Mouse (Mus musculus) midbrain, embryonic 14.5 days (tissue): Measurements from ENCODE around the gene Pcsk1. TPM values are rescaled to one million over a fixed set of nuclear protein-coding genes. Genes with fewer than 3 reads are reported as not detected.

Source experiments
- ATAC-seq: fragments of 200-750 bp; cut with Nextera tagmentation; 2 replicates; pipeline ENCODE4 v1.8.0; 2017; ENCODE audit warnings: moderate number of reproducible peaks, moderate library complexity; ENCODE audit not compliant: low FRiP score, low TSS enrichment
- DNase-seq: peaks from one replicate; pipeline ENCODE4 v3.0.0-alpha.2; 2015
- H3K27ac ChIP-seq: fragments of 300-500 bp; sonication (generic); replicated peaks from 2 replicates; pipeline ENCODE4 v1.5.1; 2014; ENCODE audit warnings: mild to moderate bottlenecking, low read depth, low read length, moderate library complexity
- H3K27me3 ChIP-seq: fragments of 300-500 bp; sonication (generic); 2 replicates; pipeline ENCODE4 v1.6.1; 2014; ENCODE audit warnings: low read length, control low read depth, mixed read lengths; ENCODE audit not compliant: control insufficient read depth, insufficient read depth
- H3K36me3 ChIP-seq: fragments of 300-500 bp; sonication (generic); 2 replicates; pipeline ENCODE4 v1.6.1; 2014; ENCODE audit warnings: low read length, control low read depth; ENCODE audit not compliant: control insufficient read depth, insufficient read depth
- H3K4me1 ChIP-seq: fragments of 300-500 bp; sonication (generic); 2 replicates; pipeline ENCODE4 v1.6.1; 2014; ENCODE audit warnings: mild to moderate bottlenecking, antibody characterized with exemption, low read length, control low read depth; ENCODE audit not compliant: control insufficient read depth, insufficient read depth
- H3K4me2 ChIP-seq: fragments of 300-500 bp; sonication (generic); 2 replicates; pipeline ENCODE4 v1.6.1; 2014; ENCODE audit warnings: mild to moderate bottlenecking, low read length, moderate library complexity
- H3K4me3 ChIP-seq: fragments of 300-500 bp; sonication (generic); replicated peaks from 2 replicates; pipeline ENCODE4 v1.5.1; 2014; ENCODE audit warnings: low read depth, low read length
- H3K9ac ChIP-seq: fragments of 300-500 bp; sonication (generic); replicated peaks from 2 replicates; pipeline ENCODE4 v1.6.1; 2014; ENCODE audit warnings: mild to moderate bottlenecking, low read length, moderate library complexity
- H3K9me3 ChIP-seq: fragments of 300-500 bp; sonication (generic); 2 replicates; pipeline ENCODE4 v1.6.1; 2016; ENCODE audit warnings: low read length, control low read depth, mixed read lengths; ENCODE audit not compliant: control insufficient read depth
- WGBS: fragments of 180-500 bp; shearing (Covaris S2); extraction: QIAGEN DNeasy Blood & Tissue Kit; methylation state at CpG from one replicate; pipeline ENCODE4 v1.1.7; 2014; 5-methylcytosine and 5-hydroxymethylcytosine counted together
- polyA plus RNA-seq: library from polyadenylated mRNA; unstranded; fragments of >200 nt; fragmentation: Nextera tagmentation; extraction: Ambion mirVana; gene quantifications from 2 replicates; pipeline ENCODE4 v1.2.1, GENCODE M21; 2014

Pcsk1 gene
- 2.5 and 2.6 TPM in 2 replicates for polyA plus RNA-seq

GRCm38 (mm10) chr13:75089721-75090410 lies at the start of gene Pcsk1:
TSS of gene Pcsk1 (plus strand) at chr13:75089826.
- H3K4me3 ChIP-seq, result peak within 1 kb of the TSS; percentile 49
- H3K4me2 ChIP-seq, result peak within 1 kb of the TSS; percentile 84
- no peaks in the 10 kb centered on the region for H3K9me3 ChIP-seq
- H3K9ac ChIP-seq, result peak within 1 kb of the TSS; percentile 51
- no peak within 1 kb of the TSS for H3K27ac ChIP-seq
- ATAC-seq (peak; percentile 73), DNase-seq (peak; percentile 68)
- H3K36me3 ChIP-seq, result no peaks in the 10 kb centered on the region
- H3K4me1 ChIP-seq, result 0 out of 2 replicates have a peak, but pooled peaks cover 2% of the 10 kb centered on the region
- H3K27me3 ChIP-seq, result no peaks in the 10 kb centered on the region; the same call in 1 of the 2 replicates
- under 1% methylated on average over 28 of the region's 28 CpGs for WGBS

- no peaks in the 10 kb centered on the region for H3K9me3 ChIP-seq
- H3K9ac ChIP-seq, result no peak overlapping the region
- no peak for DNase-seq
- no peaks in the 10 kb centered on the region for H3K4me1 ChIP-seq
- H3K27me3 ChIP-seq, result no peaks in the 10 kb centered on the region
- H3K27ac ChIP-seq, result no peak overlapping the region
- ATAC-seq, result no peak
- H3K36me3 ChIP-seq, result no peaks in the 10 kb centered on the region
- no peak overlapping the region for H3K4me2 ChIP-seq
- no peak overlapping the region for H3K4me3 ChIP-seq
These were observed 30.8 kb upstream of the Pcsk1 start for GRCm38 (mm10) chr13:75058818-75059217.

- Histone ChIP-seq H3K27me3 (no peaks in the 10 kb centered on the region), H3K9ac (no peak overlapping the region), H3K4me2 (no peak overlapping the region), H3K27ac (no peak overlapping the region), H3K4me3 (no peak overlapping the region), H3K9me3 (no peaks in the 10 kb centered on the region), H3K4me1 (no peaks in the 10 kb centered on the region), H3K36me3 (no peaks in the 10 kb centered on the region)
- WGBS, result 84% methylated on average over 3 of the region's 3 CpGs
- DNase-seq (no peak), ATAC-seq (no peak)
These were observed 25.7 kb upstream of the Pcsk1 start for GRCm38 (mm10) chr13:75063947-75064346.

- Histone ChIP-seq H3K9ac (no peak overlapping the region), H3K9me3 (no peaks in the 10 kb centered on the region), H3K4me2 (no peak overlapping the region; the same call in 1 of the 2 replicates), H3K36me3 (no peaks in the 10 kb centered on the region), H3K27ac (no peak overlapping the region), H3K4me3 (no peak overlapping the region), H3K4me1 (0 out of 2 replicates have a peak, but pooled peaks cover 2% of the 10 kb centered on the region), H3K27me3 (no peaks in the 10 kb centered on the region; the same call in 1 of the 2 replicates)
- ATAC-seq (no peak), DNase-seq (peak; percentile 52)
- 23% methylated on average over 6 of the region's 6 CpGs for WGBS
These were observed 1.0 kb upstream of the Pcsk1 start for GRCm38 (mm10) chr13:75088597-75088996.

GRCm38 (mm10) chr13:75090411-75090779 lies 769 bp downstream of the Pcsk1 start:
- Histone ChIP-seq H3K4me2 (peak overlapping the region; percentile 84), H3K27ac (no peak overlapping the region), H3K36me3 (no peaks in the 10 kb centered on the region), H3K27me3 (no peaks in the 10 kb centered on the region; the same call in 1 of the 2 replicates), H3K4me1 (0 out of 2 replicates have a peak, but pooled peaks cover 2% of the 10 kb centered on the region), H3K4me3 (peak overlapping the region; percentile 49), H3K9me3 (no peaks in the 10 kb centered on the region), H3K9ac (peak overlapping the region; percentile 51; the same call in 1 of the 2 replicates)
- WGBS, result under 1% methylated on average over 12 of the region's 12 CpGs
- ATAC-seq (peak; percentile 49), DNase-seq (peak; percentile 80)

GRCm38 (mm10) chr13:75091071-75091470 lies 1.4 kb downstream of the Pcsk1 start:
- DNase-seq (peak; percentile 5), ATAC-seq (peak; percentile 9; the same call in 1 of the 2 replicates)
- Histone ChIP-seq H3K9ac (no peak overlapping the region), H3K36me3 (no peaks in the 10 kb centered on the region), H3K27ac (no peak overlapping the region), H3K9me3 (no peaks in the 10 kb centered on the region), H3K4me3 (peak overlapping the region; percentile 49), H3K4me2 (peak overlapping the region; percentile 84), H3K4me1 (0 out of 2 replicates have a peak, but pooled peaks cover 2% of the 10 kb centered on the region), H3K27me3 (no peaks in the 10 kb centered on the region; the same call in 1 of the 2 replicates)
- WGBS, result 59% methylated on average over 5 of the region's 5 CpGs

- H3K4me2 ChIP-seq, result no peak overlapping the region
- H3K9me3 ChIP-seq, result no peaks in the 10 kb centered on the region
- H3K9ac ChIP-seq, result no peak overlapping the region
- no peaks in the 10 kb centered on the region for H3K27me3 ChIP-seq
- no peak for ATAC-seq
- no peak overlapping the region for H3K4me3 ChIP-seq
- H3K4me1 ChIP-seq, result no peaks in the 10 kb centered on the region
- no peak overlapping the region for H3K27ac ChIP-seq
- DNase-seq, result no peak
- H3K36me3 ChIP-seq, result no peaks in the 10 kb centered on the region
These were observed 5.9 kb downstream of the Pcsk1 start for GRCm38 (mm10) chr13:75095487-75095886.

GRCm38 (mm10) chr13:75113114-75113513 lies 23.5 kb downstream of the Pcsk1 start:
- DNase-seq (no peak), ATAC-seq (no peak)
- no peaks in the 10 kb centered on the region for H3K9me3 ChIP-seq
- no peaks in the 10 kb centered on the region for H3K36me3 ChIP-seq
- H3K4me2 ChIP-seq, result no peak overlapping the region
- no peak overlapping the region for H3K9ac ChIP-seq
- H3K27ac ChIP-seq, result no peak overlapping the region
- no peak overlapping the region for H3K4me3 ChIP-seq
- H3K4me1 ChIP-seq, result no peaks in the 10 kb centered on the region
- H3K27me3 ChIP-seq, result no peaks in the 10 kb centered on the region
- 56% methylated on average over 2 of the region's 2 CpGs for WGBS

- 97% methylated on average over 2 of the region's 2 CpGs for WGBS
- no peaks in the 10 kb centered on the region for H3K36me3 ChIP-seq
- H3K9me3 ChIP-seq, result no peaks in the 10 kb centered on the region
- no peak for ATAC-seq
- H3K4me2 ChIP-seq, result no peak overlapping the region
- no peak overlapping the region for H3K4me3 ChIP-seq
- no peak for DNase-seq
- no peaks in the 10 kb centered on the region for H3K27me3 ChIP-seq
- H3K9ac ChIP-seq, result no peak overlapping the region
- H3K27ac ChIP-seq, result no peak overlapping the region
- no peaks in the 10 kb centered on the region for H3K4me1 ChIP-seq
These were observed 24.4 kb downstream of the Pcsk1 start for GRCm38 (mm10) chr13:75114007-75114424.
